Mouse (Mus musculus) limb, embryonic 13.5 days (tissue): Measurements from ENCODE around the gene Oaf. TPM values are rescaled to one million over a fixed set of nuclear protein-coding genes. Genes with fewer than 3 reads are reported as not detected.

Source experiments
- ATAC-seq: fragments of 200-750 bp; cut with Nextera tagmentation; 2 replicates; pipeline ENCODE4 v1.8.0; 2017; ENCODE audit warnings: low read depth, moderate number of reproducible peaks, moderate TSS enrichment; ENCODE audit not compliant: low FRiP score
- H3K27ac ChIP-seq: fragments of 300-500 bp; sonication (generic); 2 replicates; pipeline ENCODE4 v1.5.1; 2015; ENCODE audit warnings: inconsistent platforms, mild to moderate bottlenecking, moderate library complexity
- H3K27me3 ChIP-seq: fragments of 300-500 bp; sonication (generic); 2 replicates; pipeline ENCODE4 v1.6.1; 2015; ENCODE audit warnings: mild to moderate bottlenecking, inconsistent platforms
- H3K36me3 ChIP-seq: fragments of 300-500 bp; sonication (generic); 2 replicates; pipeline ENCODE4 v1.6.1; 2015; ENCODE audit warnings: inconsistent platforms, mild to moderate bottlenecking, moderate library complexity
- H3K4me1 ChIP-seq: fragments of 300-500 bp; sonication (generic); 2 replicates; pipeline ENCODE4 v1.6.1; 2015; ENCODE audit warnings: inconsistent platforms
- H3K4me2 ChIP-seq: fragments of 300-500 bp; sonication (generic); replicated peaks from 2 replicates; pipeline ENCODE4 v1.6.1; 2015; ENCODE audit warnings: inconsistent platforms, mild to moderate bottlenecking, moderate library complexity
- H3K4me3 ChIP-seq: fragments of 300-500 bp; sonication (generic); 2 replicates; pipeline ENCODE4 v1.5.1; 2015; ENCODE audit warnings: moderate library complexity, mild to moderate bottlenecking, inconsistent platforms
- H3K9ac ChIP-seq: fragments of 300-500 bp; sonication (generic); 2 replicates; pipeline ENCODE4 v1.6.1; 2015; ENCODE audit warnings: mild to moderate bottlenecking, inconsistent platforms
- H3K9me3 ChIP-seq: fragments of 300-500 bp; sonication (generic); 2 replicates; pipeline ENCODE4 v1.6.1; 2016; ENCODE audit warnings: inconsistent platforms
- WGBS: fragments of 180-500 bp; shearing (Covaris S2); methylation state at CpG from one replicate; pipeline ENCODE4 v1.1.7; 2015; 5-methylcytosine and 5-hydroxymethylcytosine counted together
- polyA plus RNA-seq: library from polyadenylated mRNA; unstranded; fragments of >200 nt; fragmentation: Nextera tagmentation; extraction: Ambion mirVana; gene quantifications from 2 replicates; pipeline ENCODE4 v1.2.1, GENCODE M21; 2015

Gene Oaf
- polyA plus RNA-seq, 1 experiment from 2014 or later: 103 TPM

DNA sequence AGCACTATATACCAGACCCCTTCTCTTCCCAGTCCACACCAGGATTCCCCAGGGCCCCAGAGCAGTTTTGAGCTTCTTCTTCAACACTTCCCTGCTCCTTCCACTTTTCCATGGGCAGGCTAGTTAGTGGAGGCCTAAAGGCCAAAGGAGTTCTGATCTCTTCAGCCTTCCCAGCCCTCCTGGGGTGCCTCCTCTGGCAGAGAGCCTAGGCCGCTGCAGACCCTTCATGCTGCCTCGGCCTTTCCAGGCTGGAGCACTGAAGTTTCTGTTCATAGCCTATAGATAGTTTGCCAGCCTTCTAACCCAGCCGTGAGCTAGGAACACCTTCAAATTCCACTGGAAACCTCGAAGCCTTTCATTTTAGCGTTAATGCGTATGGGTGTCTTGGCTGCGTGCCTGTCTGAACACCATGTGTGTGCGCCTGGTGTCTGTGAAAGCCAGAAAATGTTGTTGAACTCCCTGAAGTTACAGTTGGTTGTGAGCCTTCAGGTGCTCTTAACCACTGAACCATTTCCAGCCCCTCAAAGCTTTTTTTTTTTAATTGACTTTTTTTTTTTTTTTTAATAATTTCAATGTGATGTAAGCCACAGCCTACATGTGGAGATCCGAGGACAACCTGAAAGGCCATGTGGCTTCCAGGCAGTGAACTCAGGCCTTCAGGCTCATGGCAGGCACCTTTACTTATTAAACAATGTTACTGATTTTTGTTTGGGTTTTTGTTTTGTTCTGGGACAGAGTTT is 23.3 kb upstream of the Oaf start:
- WGBS: 18% methylated on average over 9 of the region's 9 CpGs
- peak overlapping the region; percentile 96 for H3K27ac ChIP-seq
- H3K27me3 ChIP-seq: no peaks in the 10 kb centered on the region
- H3K36me3 ChIP-seq: no peaks in the 10 kb centered on the region
- ATAC-seq: peak; percentile 41
- H3K9ac ChIP-seq: no peak overlapping the region
- H3K4me3 ChIP-seq: no peak overlapping the region
- H3K4me1 ChIP-seq: peaks cover 70% of the 10 kb centered on the region
- no peak overlapping the region; the same call in 1 of the 2 replicates for H3K4me2 ChIP-seq
- no peaks in the 10 kb centered on the region for H3K9me3 ChIP-seq

- Histone ChIP-seq H3K9me3 (no peaks in the 10 kb centered on the region), H3K36me3 (no peaks in the 10 kb centered on the region), H3K4me3 (no peak overlapping the region), H3K9ac (no peak overlapping the region), H3K27ac (peak overlapping the region; percentile 96), H3K27me3 (no peaks in the 10 kb centered on the region), H3K4me1 (peaks cover 73% of the 10 kb centered on the region), H3K4me2 (peak overlapping the region; percentile 27)
- 0 out of 2 replicates have a peak, but pooled peaks have one; percentile 0 for ATAC-seq
- WGBS: 35% methylated on average over 4 of the region's 4 CpGs
Observed at GRCm38 (mm10) chr9:43262390-43262789, 22.7 kb upstream of the Oaf start.

DNA sequence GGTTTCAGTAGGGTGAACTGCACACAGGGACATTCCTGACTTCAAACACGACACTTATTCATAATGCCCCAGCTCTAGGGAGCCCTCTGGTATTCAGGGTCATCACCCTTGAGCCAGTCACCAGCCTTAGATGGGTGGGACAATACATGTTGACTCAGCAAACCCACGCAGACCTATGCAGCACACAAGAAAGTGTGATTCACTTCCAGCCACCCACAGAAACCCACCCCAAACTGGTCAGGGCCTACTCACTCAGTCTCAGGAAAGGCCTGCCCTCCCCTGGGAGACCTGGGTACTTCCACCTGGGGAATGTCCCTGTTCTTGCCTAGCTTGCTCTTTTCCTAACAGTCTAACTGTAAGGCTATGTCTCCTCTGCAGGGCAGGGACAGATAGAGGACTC is 22.2 kb upstream of the Oaf start:
- peaks cover 76% of the 10 kb centered on the region for H3K4me1 ChIP-seq
- no peaks in the 10 kb centered on the region for H3K9me3 ChIP-seq
- no peaks in the 10 kb centered on the region for H3K36me3 ChIP-seq
- no peak overlapping the region for H3K4me3 ChIP-seq
- peak overlapping the region; percentile 96 for H3K27ac ChIP-seq
- peak overlapping the region; percentile 27 for H3K4me2 ChIP-seq
- H3K27me3 ChIP-seq: no peaks in the 10 kb centered on the region
- ATAC-seq: peak; percentile 5
- WGBS: 18% methylated on average over 2 of the region's 2 CpGs
- no peak overlapping the region for H3K9ac ChIP-seq

DNA sequence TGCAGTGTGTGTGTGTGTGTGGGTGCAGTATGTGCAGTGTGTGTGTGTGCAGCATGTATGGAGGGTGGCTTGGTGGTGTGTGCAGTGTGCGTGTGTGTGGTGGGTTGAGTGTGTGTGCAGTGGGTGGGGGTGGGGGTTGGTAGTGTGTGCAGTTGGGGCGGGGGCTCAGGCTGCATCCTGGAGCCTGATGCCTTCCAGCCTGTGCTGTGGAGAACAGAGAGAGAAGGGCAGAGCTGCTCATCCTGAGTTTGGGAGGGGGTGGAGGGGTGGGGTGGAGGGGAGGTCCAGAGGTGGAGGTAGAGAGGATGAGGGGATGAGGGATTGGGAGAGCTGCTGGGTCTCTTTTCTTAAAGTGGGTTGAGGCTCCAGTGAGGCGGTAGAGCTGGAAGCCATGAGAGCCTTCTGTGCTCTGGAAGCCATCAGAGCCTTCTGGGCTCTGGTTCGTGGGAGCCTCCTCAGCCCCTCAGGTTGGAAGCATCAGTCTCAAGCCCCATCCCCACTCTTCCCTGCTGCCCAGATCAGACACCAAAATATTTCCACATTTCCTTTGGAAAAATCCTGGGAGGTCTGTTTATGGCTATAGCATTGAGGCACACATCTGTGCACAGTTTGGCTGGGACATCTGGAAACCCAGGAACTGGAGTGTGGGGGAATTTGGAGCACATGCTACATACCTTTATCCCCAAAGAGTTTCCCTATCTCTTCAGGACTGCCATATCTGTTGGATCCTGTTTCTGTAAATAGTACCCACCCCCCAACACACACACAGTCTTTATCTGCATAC is 21.6 kb upstream of the Oaf start:
- H3K27ac ChIP-seq: peak overlapping the region; percentile 96
- no peaks in the 10 kb centered on the region for H3K36me3 ChIP-seq
- peak; percentile 77 for ATAC-seq
- H3K9me3 ChIP-seq: no peaks in the 10 kb centered on the region
- no peaks in the 10 kb centered on the region for H3K27me3 ChIP-seq
- no peak overlapping the region for H3K9ac ChIP-seq
- H3K4me1 ChIP-seq: peaks cover 78% of the 10 kb centered on the region
- WGBS: 18% methylated on average over 4 of the region's 4 CpGs
- peak overlapping the region; percentile 38 for H3K4me2 ChIP-seq
- no peak overlapping the region for H3K4me3 ChIP-seq

DNA sequence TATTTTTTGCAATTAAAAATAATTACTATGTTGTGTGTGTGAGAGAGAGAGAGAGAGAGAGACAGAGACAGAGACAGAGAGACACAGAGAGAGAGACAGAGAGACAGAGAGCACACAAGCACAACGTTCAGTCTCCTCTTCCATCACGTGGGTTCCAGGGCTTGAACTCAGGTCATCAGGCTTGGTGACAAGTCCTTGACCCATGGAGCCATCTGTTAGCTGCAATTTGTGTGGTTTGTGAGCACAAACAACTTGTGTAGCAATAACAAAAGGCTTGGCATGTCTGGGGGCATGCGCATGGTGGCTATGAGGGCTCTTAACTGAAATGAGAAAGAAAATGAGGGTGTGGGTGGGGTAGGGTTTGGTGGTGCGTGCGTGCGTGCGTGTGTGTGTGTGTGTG is 20.9 kb upstream of the Oaf start:
- no peaks in the 10 kb centered on the region for H3K36me3 ChIP-seq
- no peak overlapping the region for H3K4me3 ChIP-seq
- no peaks in the 10 kb centered on the region for H3K27me3 ChIP-seq
- 65% methylated on average over 7 of the region's 7 CpGs for WGBS
- H3K27ac ChIP-seq: peak overlapping the region; percentile 96
- no peak for ATAC-seq
- H3K9ac ChIP-seq: no peak overlapping the region
- H3K9me3 ChIP-seq: no peaks in the 10 kb centered on the region
- peaks cover 80% of the 10 kb centered on the region for H3K4me1 ChIP-seq
- H3K4me2 ChIP-seq: 0 out of 2 replicates have a peak overlapping the region, but pooled peaks have one; percentile 38

- WGBS: 5% methylated on average over 5 of the region's 5 CpGs
- H3K4me3 ChIP-seq: 0 out of 2 replicates have a peak overlapping the region, but pooled peaks have one; percentile 12
- H3K36me3 ChIP-seq: no peaks in the 10 kb centered on the region
- ATAC-seq: peak; percentile 78
- H3K9ac ChIP-seq: peak overlapping the region; percentile 59
- H3K4me2 ChIP-seq: peak overlapping the region; percentile 59
- H3K4me1 ChIP-seq: peaks cover 65% of the 10 kb centered on the region
- peak overlapping the region; percentile 99 for H3K27ac ChIP-seq
- H3K9me3 ChIP-seq: no peaks in the 10 kb centered on the region
- H3K27me3 ChIP-seq: no peaks in the 10 kb centered on the region
Observed at GRCm38 (mm10) chr9:43253271-43253681, 13.6 kb upstream of the Oaf start.

GRCm38 (mm10) chr9:43252790-43253189 is 13.1 kb upstream of the Oaf start:
- Histone ChIP-seq H3K9ac (peak overlapping the region; percentile 59), H3K27me3 (no peaks in the 10 kb centered on the region), H3K36me3 (no peaks in the 10 kb centered on the region), H3K27ac (peak overlapping the region; percentile 99), H3K9me3 (no peaks in the 10 kb centered on the region), H3K4me3 (0 out of 2 replicates have a peak overlapping the region, but pooled peaks have one; percentile 12), H3K4me1 (peaks cover 68% of the 10 kb centered on the region), H3K4me2 (peak overlapping the region; percentile 59)
- WGBS: 10% methylated on average over 3 of the region's 3 CpGs
- ATAC-seq: peak; percentile 90

DNA sequence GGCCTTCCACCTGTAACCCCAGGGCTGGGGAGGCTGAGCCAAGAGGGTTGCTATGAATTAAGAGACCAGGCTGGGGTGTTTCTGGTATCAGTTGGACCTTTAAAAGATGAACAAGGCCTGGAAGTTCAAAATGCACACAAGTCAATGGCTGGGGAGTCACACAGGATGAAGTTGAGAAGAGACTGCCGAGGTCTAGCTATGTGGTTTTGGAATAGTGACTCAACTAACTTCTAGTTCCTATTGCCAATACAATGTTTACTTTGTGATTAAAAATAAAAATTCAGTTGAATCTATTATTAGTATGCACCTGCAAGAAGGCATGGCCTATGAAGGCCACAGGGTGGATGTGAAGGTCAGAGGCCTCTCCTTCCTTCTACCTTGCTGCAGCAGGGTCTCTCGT is 12.1 kb upstream of the Oaf start:
- Histone ChIP-seq H3K36me3 (no peaks in the 10 kb centered on the region), H3K27me3 (no peaks in the 10 kb centered on the region), H3K9ac (no peak overlapping the region), H3K27ac (peak overlapping the region; percentile 99), H3K9me3 (no peaks in the 10 kb centered on the region), H3K4me1 (peaks cover 71% of the 10 kb centered on the region), H3K4me3 (no peak overlapping the region), H3K4me2 (no peak overlapping the region)
- WGBS: 74% methylated on average over 2 of the region's 2 CpGs
- ATAC-seq: no peak

DNA sequence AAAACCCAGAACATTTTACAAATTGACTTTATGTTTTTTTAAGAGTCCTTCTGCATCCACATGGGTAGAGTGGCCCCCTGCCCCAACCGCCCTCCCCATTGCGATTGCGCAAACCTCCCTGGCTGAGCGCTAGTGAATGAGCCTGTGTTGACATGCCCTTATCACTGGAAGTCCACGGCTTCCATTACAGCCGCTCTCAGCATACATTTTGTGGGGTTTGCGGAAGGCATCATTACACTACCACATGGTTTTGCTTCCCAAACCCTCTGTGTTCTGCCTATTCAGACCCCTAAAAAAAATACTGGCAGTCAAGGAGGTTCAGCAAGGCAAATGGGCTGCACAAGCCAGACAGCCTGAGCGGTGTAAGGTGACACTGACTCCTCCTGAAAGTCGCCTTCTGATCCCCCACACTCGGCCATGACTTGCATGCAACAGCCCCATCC is 7.0 kb upstream of the Oaf start:
- no peak overlapping the region for H3K9ac ChIP-seq
- WGBS: 23% methylated on average over 10 of the region's 10 CpGs
- no peaks in the 10 kb centered on the region for H3K27me3 ChIP-seq
- H3K27ac ChIP-seq: peak overlapping the region; percentile 34; the same call in 1 of the 2 replicates
- no peak overlapping the region for H3K4me3 ChIP-seq
- no peaks in the 10 kb centered on the region for H3K9me3 ChIP-seq
- H3K4me2 ChIP-seq: 0 out of 2 replicates have a peak overlapping the region, but pooled peaks have one; percentile 5
- no peak for ATAC-seq
- peaks cover 49% of the 10 kb centered on the region for H3K4me1 ChIP-seq
- H3K36me3 ChIP-seq: no peaks in the 10 kb centered on the region

GRCm38 (mm10) chr9:43245801-43246570 is 6.3 kb upstream of the Oaf start:
- WGBS: 84% methylated on average over 7 of the region's 7 CpGs
- no peaks in the 10 kb centered on the region for H3K27me3 ChIP-seq
- H3K36me3 ChIP-seq: no peaks in the 10 kb centered on the region
- H3K4me3 ChIP-seq: no peak overlapping the region
- no peak overlapping the region for H3K4me2 ChIP-seq
- H3K9ac ChIP-seq: no peak overlapping the region
- no peak for ATAC-seq
- H3K4me1 ChIP-seq: peaks cover 47% of the 10 kb centered on the region
- H3K27ac ChIP-seq: peak overlapping the region; percentile 34; the same call in 1 of the 2 replicates
- no peaks in the 10 kb centered on the region for H3K9me3 ChIP-seq

- Histone ChIP-seq H3K4me2 (no peak overlapping the region), H3K27ac (no peak overlapping the region), H3K4me3 (no peak overlapping the region), H3K9ac (no peak overlapping the region), H3K36me3 (no peaks in the 10 kb centered on the region), H3K27me3 (no peaks in the 10 kb centered on the region), H3K9me3 (no peaks in the 10 kb centered on the region), H3K4me1 (peaks cover 52% of the 10 kb centered on the region)
- 79% methylated on average over 5 of the region's 5 CpGs for WGBS
- ATAC-seq: no peak
Observed at GRCm38 (mm10) chr9:43242432-43242831, 2.7 kb upstream of the Oaf start.
